Mouse (Mus musculus): ENCODE measurements around the gene Epha1. TPM values are rescaled to one million over a fixed set of nuclear protein-coding genes. Genes with fewer than 3 reads are reported as not detected.

Epha1 gene
- polyA plus RNA-seq, 1 experiment from 2014 or later = 4.3 TPM

GRCm38 (mm10) chr6:42349006-42349425 lies 24.1 kb downstream of the Epha1 start:
- peak; percentile 19; the same call in 1 of the 2 replicates for ATAC-seq (ENCODE audit: low read depth)
- H3K9me3 ChIP-seq (ENCODE audit: control insufficient read depth, low read length) = no peaks in the 10 kb centered on the region
- peak overlapping the region; percentile 90 for H3K4me2 ChIP-seq (ENCODE audit: low read depth, low read length)
- DNase-seq (ENCODE audit: low spot score) = peak; percentile 87
- no peaks in the 10 kb centered on the region for H3K27me3 ChIP-seq (replicated peaks; ENCODE audit: control insufficient read depth, insufficient read depth, low read length)
- peak overlapping the region; percentile 85 for H3K4me3 ChIP-seq (ENCODE audit: low read depth, low read length)
- peaks cover 24% of the 10 kb centered on the region for H3K36me3 ChIP-seq (ENCODE audit: control insufficient read depth, insufficient read depth, low read length)
- peak overlapping the region; percentile 95 for H3K9ac ChIP-seq (ENCODE audit: low read depth, low read length)
- H3K27ac ChIP-seq (replicated peaks; ENCODE audit: low read depth, low read length) = peak overlapping the region; percentile 95
- 2% methylated on average over 11 of the region's 11 CpGs for WGBS
- peaks cover 30% of the 10 kb centered on the region for H3K4me1 ChIP-seq (ENCODE audit: control insufficient read depth, insufficient read depth, low read length)

DNA sequence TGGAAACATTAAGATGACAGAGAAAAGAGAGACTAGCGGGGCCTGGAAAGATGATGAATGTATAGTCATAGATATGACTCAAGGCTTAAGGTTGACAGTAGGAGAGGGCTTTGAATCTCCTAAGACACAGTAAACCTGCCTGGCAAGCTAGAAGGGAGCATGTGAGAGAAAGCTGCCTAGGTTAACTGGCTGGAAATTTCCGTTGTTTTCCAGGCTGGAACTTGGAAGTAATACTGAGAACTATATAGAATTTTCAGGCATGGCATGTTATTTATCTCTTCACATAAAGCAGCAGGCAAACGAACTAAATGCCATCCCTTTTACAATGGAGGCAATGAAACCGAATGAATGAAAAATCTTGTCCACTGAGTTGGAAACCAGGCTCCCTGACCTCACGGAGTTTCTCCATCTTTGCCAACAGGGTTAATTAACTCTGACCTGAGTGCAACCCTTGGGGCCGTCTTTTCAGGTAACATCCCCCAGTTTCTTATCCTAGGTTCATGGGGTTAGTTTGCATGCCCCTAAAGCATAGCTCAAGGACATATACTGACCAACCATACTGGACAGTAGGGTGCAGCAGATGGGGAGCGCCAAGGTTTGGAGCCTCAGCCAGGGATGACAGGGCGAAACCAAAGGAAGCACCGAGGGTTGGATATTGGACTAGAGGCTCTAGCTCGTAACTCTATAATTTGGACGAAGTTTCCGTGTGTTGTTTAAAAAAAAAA lies 24.6 kb downstream of the Epha1 start:
- no peaks in the 10 kb centered on the region for H3K9me3 ChIP-seq (ENCODE audit: control insufficient read depth, low read length)
- ATAC-seq (ENCODE audit: low read depth) (no peak), DNase-seq (ENCODE audit: low spot score) (no peak)
- peaks cover 27% of the 10 kb centered on the region for H3K4me1 ChIP-seq (ENCODE audit: control insufficient read depth, insufficient read depth, low read length)
- 38% methylated on average over 12 of the region's 12 CpGs for WGBS
- H3K27ac ChIP-seq (replicated peaks; ENCODE audit: low read depth, low read length) = no peak overlapping the region
- peak overlapping the region; percentile 90 for H3K4me2 ChIP-seq (ENCODE audit: low read depth, low read length)
- H3K4me3 ChIP-seq (ENCODE audit: low read depth, low read length) = peak overlapping the region; percentile 85; the same call in 1 of the 2 replicates
- no peak overlapping the region for H3K9ac ChIP-seq (ENCODE audit: low read depth, low read length)
- H3K36me3 ChIP-seq (ENCODE audit: control insufficient read depth, insufficient read depth, low read length) = peaks cover 22% of the 10 kb centered on the region
- no peaks in the 10 kb centered on the region for H3K27me3 ChIP-seq (replicated peaks; ENCODE audit: control insufficient read depth, insufficient read depth, low read length)

DNA sequence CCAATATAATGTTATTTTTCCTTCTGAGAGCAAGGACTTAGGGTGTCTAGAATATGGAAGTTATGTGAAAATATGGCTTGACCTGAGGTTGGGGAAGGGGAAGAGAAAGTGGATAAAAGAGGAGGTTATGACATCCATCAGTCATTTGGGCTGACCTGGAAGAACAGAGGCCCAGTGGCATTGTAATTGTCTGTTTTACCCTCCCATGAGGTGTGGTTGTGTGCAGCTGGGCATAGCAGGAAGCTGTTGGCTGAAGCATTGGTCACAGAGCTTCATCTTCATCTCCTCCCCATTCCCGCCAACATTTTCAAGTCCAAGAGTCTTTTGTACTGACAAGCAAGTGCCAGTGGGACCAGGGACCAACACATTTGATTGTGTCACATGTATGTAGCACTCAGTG lies 28.8 kb downstream of the Epha1 start:
- Histone ChIP-seq H3K36me3 (ENCODE audit: control insufficient read depth, insufficient read depth, low read length) (no peaks in the 10 kb centered on the region), H3K4me1 (ENCODE audit: control insufficient read depth, insufficient read depth, low read length) (no peaks in the 10 kb centered on the region; the same call in 1 of the 2 replicates), H3K27me3 (replicated peaks; ENCODE audit: control insufficient read depth, insufficient read depth, low read length) (no peaks in the 10 kb centered on the region), H3K9ac (ENCODE audit: low read depth, low read length) (no peak overlapping the region), H3K9me3 (ENCODE audit: control insufficient read depth, low read length) (no peaks in the 10 kb centered on the region), H3K27ac (replicated peaks; ENCODE audit: low read depth, low read length) (no peak overlapping the region), H3K4me2 (ENCODE audit: low read depth, low read length) (no peak overlapping the region), H3K4me3 (ENCODE audit: low read depth, low read length) (no peak overlapping the region)
- 92% methylated on average over 1 of the region's 1 CpGs for WGBS
- DNase-seq (ENCODE audit: low spot score) = no peak
- ATAC-seq (ENCODE audit: low read depth) = no peak

- no peak overlapping the region for H3K4me2 ChIP-seq (ENCODE audit: low read depth, low read length)
- no peaks in the 10 kb centered on the region; the same call in 1 of the 2 replicates for H3K4me1 ChIP-seq (ENCODE audit: control insufficient read depth, insufficient read depth, low read length)
- 78% methylated on average over 9 of the region's 9 CpGs for whole genome bisulfite sequencing
- H3K27me3 ChIP-seq (replicated peaks; ENCODE audit: control insufficient read depth, insufficient read depth, low read length) = no peaks in the 10 kb centered on the region
- ATAC-seq (ENCODE audit: low read depth) = no peak
- H3K9ac ChIP-seq (ENCODE audit: low read depth, low read length) = no peak overlapping the region
- H3K9me3 ChIP-seq (ENCODE audit: control insufficient read depth, low read length) = no peaks in the 10 kb centered on the region
- DNase-seq (ENCODE audit: low spot score) = no peak
- H3K36me3 ChIP-seq (ENCODE audit: control insufficient read depth, insufficient read depth, low read length) = no peaks in the 10 kb centered on the region
- H3K4me3 ChIP-seq (ENCODE audit: low read depth, low read length) = no peak overlapping the region
- H3K27ac ChIP-seq (replicated peaks; ENCODE audit: low read depth, low read length) = no peak overlapping the region
Measured at GRCm38 (mm10) chr6:42343361-42344120, 29.5 kb downstream of the Epha1 start.

DNA sequence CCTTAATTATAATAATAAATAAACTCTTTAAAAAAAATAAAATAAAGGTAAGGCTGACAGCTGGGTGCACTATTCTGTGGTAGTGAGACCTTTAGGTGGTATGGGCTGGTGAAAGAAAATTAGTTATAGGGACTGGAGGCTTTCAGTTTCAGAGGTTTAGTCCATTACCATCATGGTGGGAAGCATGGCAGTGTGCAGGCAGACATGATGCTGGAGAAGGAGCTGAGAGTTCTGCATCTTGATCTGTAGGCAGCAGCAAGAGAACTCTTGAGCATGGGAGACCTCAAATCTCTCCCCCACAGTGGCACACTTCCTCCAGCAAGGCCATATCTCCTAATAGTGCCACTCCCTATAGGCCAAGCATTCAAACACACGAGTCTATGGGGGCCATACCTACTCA lies 30.9 kb downstream of the Epha1 start:
- no peaks in the 10 kb centered on the region for H3K9me3 ChIP-seq (ENCODE audit: control insufficient read depth, low read length)
- ATAC-seq (ENCODE audit: low read depth) (no peak), DNase-seq (ENCODE audit: low spot score) (no peak)
- H3K9ac ChIP-seq (ENCODE audit: low read depth, low read length) = no peak overlapping the region
- 44% methylated on average over 1 of the region's 1 CpGs for WGBS
- no peak overlapping the region for H3K4me3 ChIP-seq (ENCODE audit: low read depth, low read length)
- no peaks in the 10 kb centered on the region for H3K36me3 ChIP-seq (ENCODE audit: control insufficient read depth, insufficient read depth, low read length)
- H3K27ac ChIP-seq (replicated peaks; ENCODE audit: low read depth, low read length) = no peak overlapping the region
- no peak overlapping the region for H3K4me2 ChIP-seq (ENCODE audit: low read depth, low read length)
- H3K4me1 ChIP-seq (ENCODE audit: control insufficient read depth, insufficient read depth, low read length) = no peaks in the 10 kb centered on the region
- no peaks in the 10 kb centered on the region for H3K27me3 ChIP-seq (replicated peaks; ENCODE audit: control insufficient read depth, insufficient read depth, low read length)

- Histone ChIP-seq H3K9me3 (ENCODE audit: control insufficient read depth, low read length) (no peaks in the 10 kb centered on the region), H3K4me3 (ENCODE audit: low read depth, low read length) (no peak overlapping the region), H3K4me2 (ENCODE audit: low read depth, low read length) (no peak overlapping the region), H3K27me3 (replicated peaks; ENCODE audit: control insufficient read depth, insufficient read depth, low read length) (no peaks in the 10 kb centered on the region), H3K27ac (replicated peaks; ENCODE audit: low read depth, low read length) (no peak overlapping the region), H3K36me3 (ENCODE audit: control insufficient read depth, insufficient read depth, low read length) (no peaks in the 10 kb centered on the region), H3K9ac (ENCODE audit: low read depth, low read length) (no peak overlapping the region), H3K4me1 (ENCODE audit: control insufficient read depth, insufficient read depth, low read length) (no peaks in the 10 kb centered on the region)
- 77% methylated on average over 5 of the region's 5 CpGs for WGBS
- ATAC-seq (ENCODE audit: low read depth) = no peak
- DNase-seq (ENCODE audit: low spot score) = no peak
Measured at GRCm38 (mm10) chr6:42339981-42340380, 33.1 kb downstream of the Epha1 start.

- no peaks in the 10 kb centered on the region for H3K9me3 ChIP-seq (ENCODE audit: control insufficient read depth, low read length)
- H3K4me2 ChIP-seq (ENCODE audit: low read depth, low read length) = no peak overlapping the region
- H3K4me3 ChIP-seq (ENCODE audit: low read depth, low read length) = no peak overlapping the region
- WGBS = 85% methylated on average over 2 of the region's 2 CpGs
- no peak overlapping the region for H3K27ac ChIP-seq (replicated peaks; ENCODE audit: low read depth, low read length)
- no peaks in the 10 kb centered on the region for H3K27me3 ChIP-seq (replicated peaks; ENCODE audit: control insufficient read depth, insufficient read depth, low read length)
- ATAC-seq (ENCODE audit: low read depth) (no peak), DNase-seq (ENCODE audit: low spot score) (no peak)
- no peak overlapping the region for H3K9ac ChIP-seq (ENCODE audit: low read depth, low read length)
- H3K36me3 ChIP-seq (ENCODE audit: control insufficient read depth, insufficient read depth, low read length) = no peaks in the 10 kb centered on the region
- H3K4me1 ChIP-seq (ENCODE audit: control insufficient read depth, insufficient read depth, low read length) = no peaks in the 10 kb centered on the region
Measured at GRCm38 (mm10) chr6:42339189-42339588, 33.9 kb downstream of the Epha1 start.

DNA sequence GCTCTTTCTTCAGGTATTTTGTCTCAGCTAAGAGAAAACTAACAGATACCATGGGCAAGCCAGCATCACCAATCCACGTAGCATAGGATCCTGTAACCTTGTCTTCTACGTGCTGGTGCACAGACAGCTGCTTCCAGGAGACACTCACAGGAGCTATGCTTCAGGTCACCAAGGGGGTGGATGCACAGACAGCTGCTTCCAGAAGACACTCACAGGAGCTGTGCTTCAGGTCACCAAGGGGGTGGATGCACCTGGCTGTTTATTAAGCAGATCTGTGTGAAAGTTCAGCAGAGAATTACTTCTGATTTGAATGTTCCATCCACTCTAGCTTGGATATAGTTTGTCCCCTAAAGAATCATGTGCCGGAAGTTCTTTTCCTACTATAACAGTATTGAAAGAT lies 42.1 kb downstream of the Epha1 start:
- Histone ChIP-seq H3K9ac (ENCODE audit: low read depth, low read length) (no peak overlapping the region), H3K4me3 (ENCODE audit: low read depth, low read length) (no peak overlapping the region), H3K4me2 (ENCODE audit: low read depth, low read length) (no peak overlapping the region), H3K9me3 (ENCODE audit: control insufficient read depth, low read length) (no peaks in the 10 kb centered on the region), H3K27ac (replicated peaks; ENCODE audit: low read depth, low read length) (no peak overlapping the region), H3K4me1 (ENCODE audit: control insufficient read depth, insufficient read depth, low read length) (no peaks in the 10 kb centered on the region), H3K27me3 (replicated peaks; ENCODE audit: control insufficient read depth, insufficient read depth, low read length) (no peaks in the 10 kb centered on the region), H3K36me3 (ENCODE audit: control insufficient read depth, insufficient read depth, low read length) (no peaks in the 10 kb centered on the region)
- no peak for DNase-seq (ENCODE audit: low spot score)
- ATAC-seq (ENCODE audit: low read depth) = no peak
- 83% methylated on average over 3 of the region's 3 CpGs for WGBS

Measured in embryonic facial prominence, embryonic 14.5 days (tissue).